Mouse (Mus musculus) CD4-positive helper T cell, adult 2 months (primary cell): ENCODE data around the gene Eri3.

Experiments used
- DNase-seq: peaks from one replicate; pipeline ENCODE4 v3.0.0-alpha.2; 2012; ENCODE audit warnings: low read depth, missing footprints, low spot score

Eri3 gene

GRCm38 (mm10) chr4:117577579-117577978 lies 27.4 kb downstream of the Eri3 start:
- no peak for DNase-seq

DNA sequence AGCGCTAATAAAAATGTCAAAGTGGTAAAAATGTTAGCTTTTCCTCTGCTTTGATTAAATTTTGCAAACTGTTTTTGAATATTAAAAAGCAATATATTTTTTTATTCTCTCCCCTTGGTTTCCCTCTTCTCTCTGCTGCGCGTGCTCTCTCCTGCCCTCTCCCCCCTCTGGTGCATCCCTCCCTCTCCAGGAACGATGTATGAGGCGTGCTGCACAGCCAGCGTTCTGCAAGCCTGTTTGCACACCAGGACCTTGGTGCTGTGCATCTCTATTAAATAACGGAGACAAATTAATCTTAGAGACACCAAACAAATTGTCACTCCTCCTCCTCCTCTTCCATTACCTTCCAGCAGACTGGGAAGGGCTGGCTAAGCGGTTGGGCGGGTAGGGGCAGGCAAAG lies 31.5 kb downstream of the Eri3 start:
- DNase-seq = no peak

GRCm38 (mm10) chr4:117585995-117586394 lies 35.8 kb downstream of the Eri3 start:
- DNase-seq = no peak

DNA sequence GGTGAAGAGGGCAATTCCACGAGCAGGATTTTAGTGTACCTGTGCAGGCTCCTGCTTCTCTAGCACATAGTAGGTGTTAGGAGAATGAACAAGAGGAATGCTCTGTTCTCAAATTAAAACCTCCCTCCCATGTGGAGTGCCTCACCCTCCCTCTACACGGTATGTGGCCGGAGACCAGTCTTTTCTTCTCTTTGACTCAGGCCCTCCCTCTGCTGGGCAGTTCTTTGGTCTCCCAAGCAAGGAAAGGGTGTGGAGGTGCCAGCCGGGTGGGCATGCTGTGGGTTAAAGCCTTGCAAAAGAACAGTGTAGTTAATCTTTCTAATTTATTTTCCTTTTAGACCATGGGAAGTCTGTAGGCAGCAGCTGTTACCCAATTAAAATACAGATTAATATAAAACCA lies 37.3 kb downstream of the Eri3 start:
- no peak for DNase-seq

- no peak for DNase-seq
Measured at GRCm38 (mm10) chr4:117589081-117589660, 39.0 kb downstream of the Eri3 start.

- no peak for DNase-seq
Measured at GRCm38 (mm10) chr4:117590781-117591180, 40.6 kb downstream of the Eri3 start.

- DNase-seq = no peak
Measured at GRCm38 (mm10) chr4:117592206-117592605, 42.0 kb downstream of the Eri3 start.

DNA sequence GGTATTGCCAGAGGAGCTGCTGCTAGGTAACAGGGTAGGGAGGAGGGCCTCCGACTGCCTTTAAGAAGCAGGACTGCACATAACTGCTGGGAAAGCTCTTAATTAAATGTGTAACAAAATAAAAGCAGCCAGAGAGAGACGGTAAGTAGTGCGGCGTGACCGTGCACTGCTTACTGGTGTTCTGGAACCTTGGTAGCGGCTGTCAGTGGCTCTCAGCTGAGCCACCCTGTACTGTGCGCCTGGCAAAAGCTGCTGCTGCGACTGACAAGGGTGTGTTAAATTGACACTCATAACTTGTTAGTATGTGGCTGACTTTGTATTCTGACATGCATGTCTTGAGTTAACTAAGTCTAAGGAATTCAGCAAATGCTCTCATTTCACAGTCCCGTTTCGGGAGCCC lies 45.1 kb downstream of the Eri3 start:
- no peak for DNase-seq

DNA sequence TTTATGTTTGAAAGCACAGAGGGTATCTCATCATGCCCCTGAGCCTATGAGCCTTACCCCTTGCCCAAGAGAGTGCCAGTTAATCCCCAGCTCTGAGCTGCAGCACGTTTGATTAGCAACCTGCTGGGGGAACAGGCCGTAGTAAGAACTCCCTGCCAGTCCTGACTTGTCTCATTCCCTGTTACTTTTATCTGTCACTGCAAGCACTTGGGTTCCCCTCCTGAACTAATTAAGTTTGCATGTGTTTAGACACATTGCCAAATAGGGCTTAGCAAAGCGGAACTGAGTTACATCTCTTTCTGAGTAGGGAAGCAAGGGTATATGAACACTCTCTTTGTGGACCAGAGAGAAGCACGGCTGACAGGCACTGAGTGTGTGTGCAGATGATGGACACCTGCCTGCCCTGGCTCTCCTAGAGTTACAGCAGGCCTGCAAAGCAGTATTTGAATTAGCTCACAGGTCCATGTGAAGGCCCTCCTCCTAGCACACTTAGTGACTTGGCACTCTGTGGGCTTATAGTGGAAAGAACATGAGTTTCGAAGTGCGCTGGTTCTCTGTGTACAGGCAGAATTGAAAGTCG lies 49.9 kb downstream of the Eri3 start:
- DNase-seq = no peak

- no peak for DNase-seq
Measured at GRCm38 (mm10) chr4:117601338-117601776, 51.2 kb downstream of the Eri3 start.

DNA sequence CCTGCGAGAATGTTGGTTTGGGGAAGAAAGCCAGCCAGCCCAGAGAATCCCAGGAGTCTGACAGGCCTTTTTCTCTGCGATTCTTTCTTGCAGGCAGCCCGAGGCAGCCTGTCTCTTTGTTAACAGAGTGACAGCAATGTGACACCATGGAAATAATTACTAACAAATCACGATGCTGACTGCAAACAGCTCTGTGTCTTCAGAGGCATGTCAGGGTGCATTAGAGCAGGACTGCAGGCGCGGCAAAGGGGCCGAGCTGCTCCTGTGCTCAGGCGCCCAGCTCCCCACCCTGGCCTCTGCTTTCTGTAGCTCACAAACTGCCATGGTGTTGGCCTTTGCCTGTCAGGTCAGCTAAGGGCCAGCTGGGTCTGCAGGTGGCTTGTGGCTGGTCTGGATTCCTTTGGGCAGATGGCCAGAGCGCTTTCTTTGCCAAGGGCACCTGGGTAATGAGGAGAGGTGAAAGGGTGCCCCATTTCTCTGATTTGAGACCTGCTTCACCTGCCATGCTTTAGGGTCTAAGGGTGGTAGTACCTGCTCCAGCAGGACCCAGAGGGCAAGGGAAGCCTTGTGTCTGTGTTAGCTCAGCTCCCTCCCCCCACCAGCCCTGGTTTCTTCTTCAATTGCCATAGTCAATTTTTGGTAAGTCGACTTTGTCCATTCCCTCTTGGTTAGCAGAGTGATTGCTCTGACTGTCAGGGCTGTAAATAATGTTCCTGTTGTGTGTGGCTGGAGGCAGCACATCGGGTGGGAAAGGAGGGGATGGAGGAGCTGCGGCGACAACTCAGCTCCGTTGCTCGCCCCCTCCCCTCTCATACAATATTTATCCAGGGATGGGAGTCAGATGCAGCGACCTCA lies 55.2 kb downstream of the Eri3 start:
- no peak for DNase-seq

DNA sequence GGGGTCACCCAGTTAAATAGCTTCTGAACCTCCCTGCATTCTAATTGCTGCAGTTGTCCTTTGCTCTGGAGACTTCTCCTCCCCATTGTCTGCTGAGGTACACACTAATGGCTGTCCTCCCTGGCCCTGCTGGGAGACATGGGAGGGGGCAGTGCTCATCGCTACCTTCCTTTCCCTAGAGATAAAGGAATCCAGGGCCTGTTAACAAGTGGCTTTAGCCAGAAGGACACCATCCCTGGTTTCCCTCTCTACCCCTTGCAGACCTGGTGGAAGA lies 55.7 kb downstream of the Eri3 start:
- no peak for DNase-seq

DNA sequence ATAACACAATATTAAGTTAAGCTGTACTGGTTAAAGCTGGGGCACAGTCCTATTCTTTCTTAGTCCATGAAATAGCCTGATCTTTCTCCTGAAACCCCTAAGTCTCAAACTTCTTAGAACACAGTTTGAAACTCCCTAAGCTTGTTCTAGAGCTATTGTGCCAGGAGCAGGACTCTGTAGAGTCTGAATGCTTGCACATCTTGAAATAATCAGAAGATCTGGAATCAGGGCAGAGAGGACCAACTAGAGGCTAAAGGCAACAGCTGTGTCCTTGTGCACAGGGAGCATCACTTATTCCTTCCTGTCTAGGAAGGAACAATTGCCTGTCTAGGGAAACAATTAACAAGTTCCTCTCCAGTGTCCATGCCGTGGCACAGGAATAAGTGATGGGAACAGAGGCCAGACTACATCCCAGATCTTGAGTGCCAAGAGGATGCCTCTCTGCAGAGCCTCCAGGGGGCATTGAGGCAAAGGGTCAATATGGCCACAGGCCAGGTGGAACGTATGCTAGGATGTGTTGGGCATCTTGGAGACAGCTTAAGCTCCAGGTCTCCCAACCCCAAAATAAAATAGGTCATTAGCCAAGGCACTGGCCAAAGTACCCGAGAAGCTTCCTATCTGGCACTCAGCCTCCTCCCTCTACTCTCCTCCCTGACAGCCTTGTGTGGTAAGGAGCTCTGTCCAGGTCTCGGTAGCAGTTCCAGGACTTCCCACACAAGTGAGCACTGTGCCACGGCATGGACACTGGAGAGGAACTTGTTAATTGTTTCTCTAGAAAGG lies 56.9 kb downstream of the Eri3 start:
- no peak for DNase-seq

DNA sequence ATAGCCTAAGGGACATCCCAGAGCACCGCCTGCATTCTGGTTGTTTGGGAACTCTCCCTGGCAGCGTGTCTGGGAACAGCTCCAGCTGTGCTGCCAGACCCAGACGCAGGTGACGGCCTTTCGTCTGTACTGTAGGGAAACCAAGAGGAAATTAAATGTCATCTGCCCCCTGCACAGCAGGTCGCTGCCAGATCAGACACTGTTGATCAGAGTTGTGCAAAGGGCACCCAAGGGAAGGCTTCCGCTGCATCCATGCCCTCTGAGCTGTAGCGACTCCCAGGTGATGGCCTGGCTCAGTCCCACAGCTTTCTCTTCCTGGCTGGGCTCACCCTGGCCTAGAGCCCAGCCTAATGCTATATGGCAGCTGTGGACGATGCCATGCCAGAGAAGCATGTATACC lies 58.1 kb downstream of the Eri3 start:
- DNase-seq = no peak

- no peak for DNase-seq
Measured at GRCm38 (mm10) chr4:117609371-117610039, 59.3 kb downstream of the Eri3 start.

DNA sequence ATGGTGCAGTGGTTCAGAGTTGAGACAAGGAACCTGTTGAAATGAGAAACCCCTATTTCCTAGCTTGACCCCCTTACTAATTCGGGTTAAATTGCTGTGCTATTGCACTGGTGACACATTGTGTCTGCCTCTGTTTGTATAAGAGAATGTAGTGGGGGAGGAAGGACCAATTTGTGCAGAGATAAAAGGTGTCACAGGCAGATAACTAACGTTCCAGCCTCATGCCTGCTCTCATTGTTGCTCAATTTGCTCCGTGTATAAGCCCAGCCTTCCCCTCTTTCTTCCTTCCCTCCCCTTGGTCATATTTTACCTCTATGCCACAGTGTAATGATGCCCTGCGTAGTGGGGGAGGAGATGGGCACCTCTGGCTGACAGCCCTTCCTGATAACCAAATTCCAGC lies 61.2 kb downstream of the Eri3 start:
- DNase-seq = no peak

- DNase-seq = no peak
Measured at GRCm38 (mm10) chr4:117611814-117612213, 61.6 kb downstream of the Eri3 start.

- no peak for DNase-seq
Measured at GRCm38 (mm10) chr4:117612713-117613112, 62.5 kb downstream of the Eri3 start.

DNA sequence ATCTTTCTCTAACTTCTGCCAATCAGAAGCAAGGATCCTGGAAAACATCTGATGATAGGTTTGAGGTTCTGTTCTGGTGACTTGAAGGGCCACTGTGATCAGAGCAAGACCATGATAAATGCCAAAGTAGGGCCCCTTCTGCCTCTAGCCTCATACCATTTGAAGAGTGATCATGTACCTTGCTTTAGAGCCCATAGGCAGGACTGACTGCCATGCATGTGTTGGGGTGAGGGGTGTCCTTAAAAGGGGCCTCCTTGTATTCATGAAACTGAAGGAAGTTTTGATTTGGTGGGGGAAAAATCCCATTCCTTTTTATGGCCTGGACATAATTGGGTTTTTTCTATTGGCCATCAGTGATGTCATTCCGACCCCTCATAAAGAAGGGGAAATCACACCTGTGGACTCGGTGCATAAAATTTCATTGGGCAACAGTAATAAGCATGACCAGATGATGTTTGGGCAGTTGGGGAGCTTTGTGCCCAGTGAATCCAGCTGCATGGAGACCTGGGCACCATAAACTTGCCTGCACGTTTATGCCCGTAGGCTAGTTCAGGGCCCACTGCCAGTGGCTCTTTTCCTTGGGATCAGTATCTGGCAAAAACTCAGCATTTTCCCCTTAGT lies 63.1 kb downstream of the Eri3 start:
- DNase-seq = no peak

DNA sequence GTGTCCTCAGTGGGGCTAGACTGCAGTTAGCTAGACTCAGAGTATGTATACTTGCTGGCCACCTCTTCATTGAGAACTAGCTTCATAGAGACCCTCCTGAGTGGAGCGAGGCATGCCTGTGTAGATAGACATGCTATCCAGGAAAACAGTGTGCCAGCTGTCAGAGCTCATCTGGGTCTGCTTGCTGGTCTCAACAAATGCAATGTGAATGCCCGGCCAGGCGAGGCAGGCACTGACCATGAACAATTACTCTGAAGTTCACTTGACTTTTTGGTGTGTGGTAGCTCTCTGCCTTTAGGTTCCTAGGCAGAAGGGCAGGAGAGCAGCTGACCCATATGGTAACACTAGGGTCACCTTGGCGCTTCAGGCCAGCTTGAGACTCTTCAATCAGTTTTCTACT lies 66.4 kb downstream of the Eri3 start:
- no peak for DNase-seq

DNA sequence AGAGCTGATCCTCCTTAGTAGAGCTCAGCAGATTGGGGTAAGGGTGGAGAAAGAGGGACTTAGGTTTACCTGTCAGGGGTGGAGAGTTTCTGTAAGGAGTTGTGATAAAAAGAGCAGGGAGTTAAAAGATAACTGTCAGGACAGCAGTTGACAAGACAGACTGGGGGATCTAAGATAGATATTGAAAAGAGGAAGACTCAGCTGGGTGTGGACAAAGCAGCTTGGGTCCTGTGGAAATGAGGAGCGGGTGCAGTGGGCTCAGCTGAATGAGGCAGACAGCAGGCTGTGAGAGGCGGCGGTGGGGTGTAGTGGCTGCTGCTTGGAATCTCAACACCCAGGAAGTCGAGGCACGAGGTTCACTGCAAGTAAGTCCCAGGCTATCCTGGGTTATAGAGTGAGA lies 72.1 kb downstream of the Eri3 start:
- DNase-seq = no peak
